Mouse (Mus musculus) granulocyte monocyte progenitor cell, adult 5-6 weeks (primary cell): ENCODE measurements at regions not wholly inside any gene's neighbourhood (a gene's known extent, or its start where the extent isn't known, plus 50 kb on each side); places are given as distances from the start of the nearest gene placed in this dataset.
A peak's percentile ranks its signal among the peaks of the same experiment; 100 is the strongest.

Source experiments
- ATAC-seq: replicated peaks from 2 replicates; pipeline ENCODE4 v1.8.0; 2016; ENCODE audit warnings: mild to moderate bottlenecking, moderate TSS enrichment, inconsistent platforms; ENCODE audit not compliant: poor library complexity, severe bottlenecking

DNA sequence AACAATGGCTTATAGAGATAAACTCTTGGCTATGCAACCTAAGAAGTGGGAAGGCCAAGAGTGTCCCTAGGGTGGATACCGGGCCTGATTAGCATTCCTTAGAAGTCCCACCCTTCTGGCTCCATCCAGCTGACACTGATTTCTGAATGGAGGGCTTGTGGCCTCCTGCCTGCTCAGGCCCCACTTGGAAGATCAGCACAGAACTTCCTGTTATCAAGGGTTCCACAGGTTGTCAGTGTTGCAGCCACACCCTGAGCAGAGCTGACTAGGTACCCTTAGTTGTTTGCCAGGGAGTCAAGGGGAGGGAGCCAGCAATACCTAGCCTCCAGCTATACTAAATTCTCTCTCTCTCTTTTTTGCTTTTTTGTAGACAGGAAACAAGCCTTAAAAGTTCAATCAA, 164.1 kb upstream of the Olig3 start:
- no peak for ATAC-seq

DNA sequence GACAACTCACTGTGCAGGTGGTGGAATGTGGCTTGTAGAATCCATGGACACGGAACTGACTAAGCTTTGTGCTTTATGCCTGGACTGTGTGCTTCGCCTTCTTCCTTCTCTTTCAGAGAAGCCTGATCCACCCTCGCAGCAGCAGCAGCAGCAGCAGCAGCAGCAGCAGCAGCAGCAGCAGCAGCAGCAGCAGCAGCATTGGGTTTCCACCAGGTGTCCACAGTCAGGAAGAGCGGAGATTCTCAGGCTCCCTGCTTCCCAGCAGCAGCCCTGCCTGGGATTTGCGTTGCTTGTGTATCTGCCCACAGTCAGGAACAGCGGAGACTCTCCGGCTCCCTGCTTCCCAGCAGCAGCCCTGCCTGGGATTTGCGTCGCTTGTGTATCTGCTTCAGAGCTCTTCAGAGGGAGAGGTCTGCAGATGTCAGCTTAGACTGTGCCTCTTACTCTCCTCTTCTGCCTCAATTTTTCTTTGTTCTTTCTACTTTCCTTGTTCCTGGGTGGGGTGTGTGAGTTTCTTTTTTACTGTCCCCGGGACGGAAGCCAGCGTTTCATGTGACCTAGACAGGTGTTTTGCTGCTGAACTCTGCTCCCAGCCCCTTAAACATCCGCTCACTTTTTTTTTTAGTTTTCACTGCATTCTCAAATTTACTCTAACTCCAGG, 168.1 kb upstream of the Olig3 start:
- no peak for ATAC-seq

DNA sequence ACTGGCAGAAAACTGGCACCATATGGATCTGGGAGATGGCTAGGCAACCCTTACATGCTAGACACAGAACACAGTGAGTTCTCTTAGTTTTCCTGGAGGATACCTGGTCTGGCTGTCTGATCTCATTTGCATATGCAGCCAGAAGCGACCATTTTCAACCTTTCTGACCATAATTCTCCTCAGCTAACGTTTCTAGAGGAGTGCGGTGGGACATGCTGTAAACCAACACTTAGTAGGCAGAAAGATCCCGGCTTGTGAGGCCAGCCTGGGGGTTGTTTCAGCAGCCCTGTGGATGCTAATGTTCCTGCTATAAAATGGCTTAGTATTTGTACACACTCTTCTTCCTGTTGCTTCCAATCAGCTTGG, 168.6 kb upstream of the Olig3 start:
- no peak for ATAC-seq

DNA sequence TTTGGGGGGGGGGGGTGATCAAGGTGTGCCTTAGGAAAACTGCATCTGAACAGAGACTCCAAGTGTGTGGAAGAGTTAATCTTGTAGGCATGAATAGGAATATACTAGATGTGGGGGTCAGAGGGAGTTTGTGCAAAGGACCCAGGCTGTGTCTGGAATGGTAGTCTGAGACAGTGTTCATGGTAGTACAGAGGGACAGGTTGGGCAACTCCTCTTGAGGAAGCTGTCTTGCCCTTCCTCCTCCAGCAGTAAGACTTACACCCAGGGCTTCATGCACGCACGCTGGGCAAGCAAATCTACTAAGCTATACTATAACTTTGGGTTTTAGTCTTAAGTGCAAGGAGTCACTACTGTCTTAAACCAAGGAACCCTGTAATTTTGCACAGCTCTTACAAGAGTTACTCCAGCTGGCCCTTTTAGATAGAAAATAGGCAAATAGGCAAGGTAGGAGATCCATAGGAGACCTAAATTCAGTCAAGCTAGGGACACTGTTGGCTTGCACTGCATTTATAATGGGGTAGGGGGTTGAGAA, 169.2 kb upstream of the Olig3 start:
- peak; percentile 63 for ATAC-seq

DNA sequence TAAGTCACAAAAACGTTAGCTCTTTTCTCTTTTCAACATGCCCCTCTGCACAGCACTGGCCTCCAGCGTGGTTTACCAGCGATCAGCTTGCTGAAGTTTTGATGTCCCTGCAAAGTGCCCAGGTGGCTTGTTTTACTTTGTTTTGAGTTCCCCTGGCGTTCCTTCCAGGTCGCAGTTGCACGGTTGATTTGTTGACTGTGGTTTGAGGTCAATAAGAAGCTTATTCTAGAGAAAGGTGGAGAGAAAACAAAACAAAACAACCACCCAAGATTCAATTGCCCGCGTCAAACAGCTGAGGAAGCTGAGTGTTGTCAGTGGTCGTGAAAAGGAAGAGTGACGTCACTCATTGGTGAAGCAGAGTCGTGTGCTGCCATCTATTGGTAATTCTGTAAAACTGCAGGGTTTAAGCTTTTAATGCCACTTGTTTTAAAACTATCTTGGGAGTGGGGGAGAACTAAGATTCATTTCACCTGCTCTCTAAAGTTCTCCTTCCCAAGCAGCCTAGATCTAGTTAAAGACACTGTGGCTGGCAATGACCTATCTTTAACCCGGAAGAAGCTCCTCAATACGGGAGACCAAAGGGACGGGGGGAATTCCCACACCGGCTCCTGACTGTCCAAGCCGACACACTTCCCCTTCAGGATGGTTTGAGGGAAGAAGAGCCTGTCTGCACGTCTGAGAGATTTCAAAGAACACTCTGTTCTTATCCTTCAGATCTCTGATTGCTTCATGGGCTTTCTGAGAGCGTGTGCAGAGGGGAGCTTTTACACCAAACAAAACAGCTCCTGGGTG, 170.3 kb upstream of the Olig3 start:
- ATAC-seq: peak; percentile 84

DNA sequence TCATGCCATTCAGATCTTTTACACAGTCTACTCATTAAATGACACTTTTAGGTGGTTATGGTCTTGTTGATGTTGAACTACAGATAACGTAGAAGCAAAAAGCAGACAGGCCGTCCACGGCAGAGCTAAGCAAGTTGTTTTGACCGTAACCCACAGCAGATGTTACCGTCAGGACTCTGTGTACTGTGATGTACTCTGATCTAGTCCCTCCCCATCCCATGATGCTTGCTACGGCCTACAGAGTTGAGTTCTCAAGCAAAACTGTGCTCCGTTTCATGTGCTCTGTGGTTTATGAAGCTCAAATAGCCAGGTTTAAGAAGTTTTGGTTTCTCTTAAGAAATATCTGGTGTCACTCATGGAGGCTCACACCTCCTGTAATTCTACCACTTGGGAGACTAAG, 169.4 kb upstream of the Tnfaip3 start:
- ATAC-seq: no peak

DNA sequence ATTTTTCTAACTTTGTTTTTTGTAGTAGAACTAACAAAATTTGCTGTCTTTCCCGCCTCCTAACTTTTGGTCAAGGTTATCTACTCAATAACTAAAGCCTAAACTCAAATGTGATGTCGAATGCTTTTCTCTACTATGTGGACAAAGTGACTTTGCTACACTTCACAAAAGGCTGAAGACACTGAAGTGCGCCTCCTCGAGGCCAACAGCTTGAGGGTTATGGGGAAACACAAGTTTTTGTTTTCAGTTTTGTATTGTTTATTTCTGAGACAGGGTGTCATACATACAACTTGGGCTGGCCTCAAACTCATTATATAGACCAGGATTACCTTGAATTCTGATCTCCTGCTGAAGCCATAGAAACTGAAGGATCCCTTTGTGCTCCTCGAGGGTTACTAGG, 162.4 kb upstream of the Tnfaip3 start:
- ATAC-seq: no peak

DNA sequence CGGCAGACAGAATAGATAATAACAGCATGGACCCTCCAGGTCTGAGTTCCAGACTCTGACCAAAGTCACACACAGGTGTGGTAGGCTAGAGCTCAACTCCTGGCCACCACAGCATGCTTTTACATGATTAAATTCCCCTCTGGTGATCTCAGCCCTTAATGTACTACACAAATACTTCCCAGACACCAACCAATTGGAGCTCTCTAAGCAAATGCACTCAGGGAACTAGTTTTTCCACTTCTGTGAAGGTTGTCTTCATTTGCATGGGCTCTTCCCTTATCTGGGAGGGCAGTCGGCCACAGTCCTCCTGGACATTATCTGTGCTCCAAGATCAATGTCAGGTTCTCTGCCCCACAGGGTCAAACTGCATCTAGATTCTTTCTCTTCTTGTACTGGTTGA, 162.0 kb upstream of the Tnfaip3 start:
- ATAC-seq: no peak

DNA sequence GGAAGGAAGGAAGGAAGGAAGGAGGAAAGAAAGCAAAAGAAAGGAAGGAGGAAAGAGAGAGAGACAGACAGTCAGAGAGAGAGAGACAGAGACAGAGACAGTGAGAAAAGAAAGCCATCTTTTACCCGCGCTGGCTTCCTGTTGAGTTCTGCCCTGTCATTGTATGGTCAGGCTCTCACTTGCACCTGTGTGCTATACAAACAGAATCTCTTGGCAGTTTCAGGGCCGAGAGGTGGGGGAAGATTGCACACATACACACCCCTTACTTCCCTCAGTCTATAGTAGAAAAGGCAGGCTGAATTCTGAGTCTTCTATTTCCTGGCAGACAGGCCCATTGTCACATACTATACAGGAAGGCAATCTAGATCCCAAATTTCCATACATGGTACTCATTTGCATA, 160.8 kb upstream of the Tnfaip3 start:
- ATAC-seq: no peak

DNA sequence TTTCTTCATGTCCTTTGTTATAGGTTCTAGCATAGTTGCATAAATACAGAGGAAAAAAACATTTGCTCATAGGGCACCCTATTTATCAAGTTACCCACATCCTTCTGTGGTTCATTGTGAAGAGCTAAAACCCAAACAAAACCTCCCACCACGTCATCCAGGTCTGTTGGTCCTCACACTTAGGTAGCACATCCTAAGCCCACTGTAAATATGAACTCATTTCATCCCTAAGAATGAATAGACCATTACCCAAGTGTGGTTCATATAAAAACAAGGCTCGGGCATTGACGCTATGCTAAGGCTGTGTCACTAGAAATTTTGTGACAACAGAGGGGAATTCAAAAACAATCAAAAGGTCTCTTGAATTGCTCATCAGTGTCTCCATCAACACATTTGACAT, 156.4 kb upstream of the Tnfaip3 start:
- ATAC-seq: no peak

DNA sequence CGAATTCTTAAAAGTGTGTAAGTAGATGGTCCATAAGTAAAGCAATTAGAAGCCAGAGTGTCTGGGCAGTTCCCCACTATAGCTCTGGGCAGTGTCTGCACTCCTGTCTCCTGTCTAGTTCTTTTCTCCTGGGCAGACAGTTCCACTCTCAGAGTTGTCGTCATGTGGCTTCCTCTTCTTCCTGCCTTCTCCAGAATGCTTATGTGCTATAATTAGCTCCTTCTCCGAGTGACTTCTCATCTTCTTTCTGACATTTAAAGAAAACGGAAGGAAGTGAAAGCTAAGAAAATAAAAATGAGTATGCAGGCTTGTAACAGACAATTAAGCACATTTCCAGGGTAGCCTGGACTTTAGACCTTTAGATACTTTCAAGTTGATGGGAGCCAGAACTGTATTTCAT, 155.1 kb upstream of the Tnfaip3 start:
- peak; percentile 79 for ATAC-seq

DNA sequence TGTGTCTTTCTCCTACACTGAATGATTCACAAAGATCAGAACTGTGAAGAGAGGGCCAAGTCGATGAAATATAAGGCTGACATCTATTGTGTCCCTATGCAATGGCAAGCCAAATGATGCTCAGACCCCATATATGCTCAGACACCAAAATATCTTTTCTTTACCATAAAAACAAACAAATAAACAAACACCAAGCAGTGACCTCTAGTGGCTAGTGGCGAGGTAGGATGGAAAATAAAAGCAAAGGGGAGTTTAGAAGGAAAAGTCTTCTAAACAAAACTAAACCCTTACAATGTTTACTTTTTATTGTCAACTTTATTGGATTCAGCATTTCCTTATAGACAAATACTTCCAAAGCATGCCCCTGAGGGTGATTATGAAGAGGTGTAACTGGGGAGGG, 153.8 kb upstream of the Tnfaip3 start:
- ATAC-seq: no peak

DNA sequence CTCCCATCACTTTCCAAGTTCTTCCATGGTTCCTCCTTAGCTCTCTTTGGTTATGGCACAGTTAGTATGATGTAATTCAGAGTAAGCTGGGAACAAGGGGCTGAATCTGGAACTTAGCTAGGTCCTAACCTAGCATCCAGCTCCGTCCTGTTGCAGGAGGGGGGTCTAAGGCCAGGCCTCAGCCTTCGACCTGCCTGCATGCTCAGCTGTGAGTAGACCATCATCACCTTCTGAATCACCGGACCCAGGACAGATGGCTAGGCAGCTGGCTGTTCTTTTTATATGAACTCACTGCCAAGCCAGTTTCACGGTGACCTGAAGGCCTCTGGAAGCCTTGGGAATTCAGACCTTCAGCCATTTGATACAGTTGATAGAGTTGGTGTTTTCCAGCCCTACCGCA, 152.9 kb upstream of the Tnfaip3 start:
- no peak for ATAC-seq

DNA sequence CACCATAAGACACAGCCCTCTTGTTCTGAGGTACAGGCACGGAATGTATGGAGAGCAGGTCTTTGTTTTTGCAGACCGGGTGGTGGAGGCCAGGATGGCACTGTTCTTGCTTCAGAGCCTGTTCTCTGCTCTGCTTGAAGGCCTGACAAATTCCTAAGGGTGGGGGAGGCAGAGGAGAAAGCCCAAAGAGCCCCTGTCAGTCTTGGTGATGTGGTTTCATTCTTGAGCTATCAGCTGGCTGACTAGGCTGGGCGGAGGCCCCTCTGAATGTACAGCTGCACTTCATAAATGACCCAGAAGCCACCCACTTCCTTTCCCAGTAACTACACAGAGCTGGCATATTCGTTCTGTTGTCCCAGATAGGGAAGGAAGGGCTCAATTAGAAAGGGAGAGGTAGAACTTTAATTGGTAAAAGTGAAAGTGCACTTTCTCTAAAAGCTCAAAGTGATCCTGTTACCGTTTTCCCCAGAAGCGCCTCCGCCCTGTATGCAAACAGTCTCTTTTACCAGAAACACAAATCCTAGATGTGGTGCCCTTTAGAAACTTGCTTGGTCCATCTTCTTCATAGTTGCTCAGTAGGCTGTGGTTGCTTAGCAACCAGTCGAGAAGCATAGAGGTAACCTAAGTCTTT, 152.3 kb upstream of the Tnfaip3 start:
- peak; percentile 57 for ATAC-seq

DNA sequence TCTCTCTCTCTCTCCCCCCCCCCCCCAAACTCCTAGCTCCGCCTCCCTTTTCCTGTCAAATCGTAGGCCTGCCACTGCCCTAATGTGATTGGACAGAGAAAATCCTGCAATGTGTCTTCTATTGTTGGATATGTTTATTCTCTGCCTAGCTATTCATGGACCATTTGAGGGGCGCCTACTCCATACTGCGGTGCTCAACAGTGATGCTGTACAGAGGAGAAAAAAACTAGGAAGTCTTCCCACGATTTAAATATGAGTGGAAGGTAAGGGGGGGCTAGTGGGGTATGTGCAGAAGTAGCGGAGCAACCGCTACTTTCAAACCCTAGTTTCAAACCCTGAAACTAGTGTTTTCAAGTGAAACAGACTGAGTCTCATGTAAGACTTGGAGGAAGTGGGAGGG, 151.6 kb upstream of the Tnfaip3 start:
- 0 out of 2 replicates have a peak, but pooled peaks have one; percentile 13 for ATAC-seq

DNA sequence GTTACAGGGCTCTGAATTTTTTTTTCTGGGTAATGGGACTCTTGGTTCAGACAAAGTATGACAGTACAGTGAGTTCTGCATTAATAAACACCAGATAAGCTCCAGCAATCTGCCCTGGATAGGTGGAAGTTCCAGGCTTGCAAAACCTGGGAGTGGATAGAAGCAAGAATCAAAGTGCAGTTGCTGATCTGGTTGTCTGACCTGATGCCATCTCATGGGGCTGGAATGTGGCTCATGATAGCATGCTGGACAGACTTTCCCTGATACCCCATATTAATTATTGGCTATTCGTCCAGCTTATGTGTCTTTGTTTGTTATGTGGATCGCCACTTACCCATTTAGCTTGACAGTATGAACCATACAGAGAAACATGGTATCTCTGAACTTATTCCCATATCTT, 146.6 kb upstream of the Tnfaip3 start:
- no peak for ATAC-seq

DNA sequence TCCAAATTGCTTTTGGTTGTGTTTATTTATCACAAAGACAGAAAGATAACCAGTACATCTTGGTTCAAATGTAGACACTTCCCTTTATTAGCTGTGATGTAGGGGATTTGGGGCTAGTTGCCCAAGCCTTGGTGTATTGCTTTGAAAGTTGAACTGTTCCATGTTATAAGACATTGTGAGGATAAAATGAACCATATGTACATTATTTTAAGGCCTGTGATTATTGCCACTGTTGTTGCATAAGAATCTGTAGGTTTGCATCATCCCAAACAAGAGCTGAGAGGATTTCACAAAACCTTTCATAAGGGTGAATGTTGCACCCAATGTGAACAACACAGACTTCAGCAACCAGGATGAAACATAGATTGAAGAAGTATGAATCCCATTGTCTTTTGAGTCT, 145.7 kb upstream of the Tnfaip3 start:
- 0 out of 2 replicates have a peak, but pooled peaks have one; percentile 30 for ATAC-seq

DNA sequence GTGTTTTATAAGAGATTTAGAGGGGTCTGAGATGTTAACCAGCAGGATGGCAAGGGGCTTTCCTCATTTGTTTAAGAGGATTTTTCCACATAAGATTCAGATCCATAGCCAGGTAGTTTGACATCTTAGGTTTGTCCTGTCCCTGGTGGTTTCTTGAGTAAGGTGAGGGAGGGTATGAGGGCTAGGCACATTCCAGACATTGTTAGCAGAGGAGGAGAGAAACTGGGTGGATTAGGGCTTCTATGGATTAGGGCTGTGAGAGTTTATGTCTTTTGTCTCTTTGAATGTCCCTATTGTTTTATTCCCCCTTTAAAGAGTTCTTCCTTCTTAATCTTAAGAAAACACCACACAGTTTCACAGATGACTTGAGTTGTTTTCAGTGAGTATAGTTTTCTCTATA, 138.6 kb upstream of the Tnfaip3 start:
- no peak for ATAC-seq

DNA sequence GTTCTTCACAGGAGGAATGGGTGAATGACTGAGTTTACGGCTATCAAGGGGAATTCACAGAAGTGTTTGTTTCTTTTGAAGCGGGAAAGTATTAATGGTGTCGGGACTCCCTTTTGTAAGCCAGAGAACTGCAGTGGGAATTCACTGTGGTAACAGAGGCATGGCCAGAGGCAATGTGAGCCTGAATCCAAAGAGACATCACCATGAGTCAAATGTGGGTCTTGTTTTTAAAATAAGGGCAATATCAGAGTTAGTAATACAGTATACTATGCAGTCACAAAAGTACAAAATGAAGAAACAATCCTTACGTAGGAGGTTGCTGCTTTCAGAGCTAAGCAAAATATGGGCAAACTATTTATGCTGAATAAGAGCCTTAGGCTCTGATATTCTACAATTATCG, 137.3 kb upstream of the Tnfaip3 start:
- no peak for ATAC-seq

DNA sequence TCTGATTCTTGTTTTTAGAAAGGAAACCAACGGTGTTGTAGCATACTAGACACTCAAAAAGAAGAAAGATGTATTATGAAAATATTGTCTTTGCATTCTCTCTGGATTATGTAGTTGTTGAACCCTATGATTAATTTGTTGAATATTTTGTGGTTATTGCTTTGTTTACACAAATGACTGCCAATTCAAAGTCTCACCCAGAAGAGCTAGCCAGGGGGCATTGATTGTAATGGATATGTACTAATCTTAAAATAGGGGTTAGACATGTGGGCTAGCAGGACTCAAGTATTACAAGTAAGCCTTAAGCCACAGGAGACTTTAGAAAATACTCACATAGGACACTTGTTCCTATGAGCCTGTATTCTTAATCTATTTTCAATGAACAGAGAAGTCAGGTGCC, 135.3 kb upstream of the Tnfaip3 start:
- ATAC-seq: no peak

DNA sequence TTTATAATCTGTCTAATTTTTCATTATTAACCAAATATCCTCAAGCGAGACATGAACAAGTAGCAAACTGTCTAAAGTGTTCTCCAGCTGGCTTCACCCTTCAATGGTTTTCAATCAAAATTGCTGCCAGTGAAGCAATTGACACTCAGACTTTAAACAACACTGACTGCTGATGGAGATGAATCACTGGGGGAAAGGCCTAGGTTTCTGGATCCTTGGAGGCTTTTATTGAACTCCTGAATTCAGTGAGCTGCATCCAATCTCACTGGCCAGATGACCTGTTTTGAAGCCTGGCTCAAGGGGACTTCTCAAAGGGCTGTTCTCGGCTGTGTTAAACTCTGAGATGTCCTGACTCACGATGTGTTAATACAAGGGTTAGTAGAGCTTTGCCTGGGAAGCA, 134.5 kb upstream of the Tnfaip3 start:
- ATAC-seq: no peak
